In the genomic region with DNA sequence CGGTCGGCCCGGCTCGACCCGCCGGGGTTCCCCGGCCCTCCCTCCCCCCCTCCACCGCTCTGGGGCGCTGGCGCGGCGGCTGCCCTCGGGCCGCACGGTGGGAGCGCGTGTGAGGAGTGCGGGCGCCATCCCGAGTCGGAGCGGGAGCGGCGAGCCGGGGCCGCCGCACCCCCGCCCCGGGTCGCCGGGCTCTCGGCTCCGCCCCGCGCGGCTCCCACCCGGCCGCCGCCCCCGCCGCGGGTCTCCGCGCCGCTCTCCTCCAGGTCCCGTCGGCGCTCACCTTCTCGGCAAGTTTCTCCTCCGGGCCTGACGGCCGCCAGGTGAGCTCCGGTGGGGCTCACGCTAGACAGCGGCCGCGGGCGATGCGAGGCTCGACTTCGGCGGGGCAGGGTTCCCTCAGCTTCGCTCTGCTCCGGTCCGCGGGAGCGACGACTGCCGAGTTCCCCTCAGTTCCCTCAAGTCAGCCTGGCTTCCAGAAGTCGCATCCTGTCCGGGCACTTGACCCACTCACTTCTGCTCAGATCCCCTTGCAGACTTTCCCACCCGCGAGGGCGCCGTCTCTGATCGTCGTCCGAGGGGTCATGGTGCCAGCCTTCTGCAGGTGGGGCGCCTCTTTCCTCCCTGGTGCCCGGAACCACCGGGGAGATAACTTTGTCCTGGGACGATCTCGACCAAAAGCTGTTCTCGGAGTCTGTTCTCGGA, we compare ENCODE assay signal across 8 mouse cellular contexts. TPM values are rescaled to one million over a fixed set of nuclear protein-coding genes. Genes with fewer than 3 reads are reported as not detected.
DNase-seq lines count a peak whose midpoint lies in the region; ATAC-seq lines count a peak whose summit lies in the region.

No protein-coding gene starts in this region.

- H3K4me3 ChIP-seq in erythroblast, embryonic 14.5 days (replicated peaks) = peak overlapping the region; percentile 88
- peak overlapping the region; percentile 94 for H3K4me3 ChIP-seq in hindbrain, embryonic 10.5 days
- H3K4me3 ChIP-seq in liver, embryonic 12.5 days = peak overlapping the region; percentile 96

- H3K27me3 ChIP-seq in erythroblast, embryonic 14.5 days (ENCODE audit: control insufficient read depth) = no peaks in the 10 kb centered on the region
- H3K27me3 ChIP-seq in hindbrain, embryonic 10.5 days (ENCODE audit: insufficient read depth, poor library complexity, severe bottlenecking) = peaks cover 9% of the 10 kb centered on the region
- H3K27me3 ChIP-seq in liver, embryonic 12.5 days (replicated peaks) = no peaks in the 10 kb centered on the region

- DNase-seq in cerebellum, adult 9-11 months = no peak
- peak; percentile 47 for DNase-seq in hindbrain, embryonic 10.5 days (ENCODE audit: low spot score)
- DNase-seq in testis, postnatal 10 days (ENCODE audit: low spot score) = peak; percentile 67

- peaks cover 50% of the 10 kb centered on the region for H3K4me1 ChIP-seq in erythroblast, embryonic 14.5 days (ENCODE audit: control insufficient read depth)
- peaks cover 18% of the 10 kb centered on the region for H3K4me1 ChIP-seq in hindbrain, embryonic 10.5 days (replicated peaks)
- peaks cover 45% of the 10 kb centered on the region for H3K4me1 ChIP-seq in liver, embryonic 12.5 days

- H3K27ac ChIP-seq in hindbrain, embryonic 10.5 days = peak overlapping the region; percentile 93
- peak overlapping the region; percentile 95 for H3K27ac ChIP-seq in liver, embryonic 12.5 days

- under 1% methylated on average over 69 of the region's 85 CpGs for WGBS in hindbrain, embryonic 10.5 days
- under 1% methylated on average over 84 of the region's 85 CpGs for WGBS in liver, embryonic 12.5 days (ENCODE audit: insufficient replicate concordance)

- peak overlapping the region; percentile 98 for H3K9ac ChIP-seq in liver, embryonic 12.5 days

- H3K36me3 ChIP-seq in erythroblast, embryonic 14.5 days (ENCODE audit: control insufficient read depth) = peaks cover 28% of the 10 kb centered on the region
- H3K36me3 ChIP-seq in hindbrain, embryonic 10.5 days = no peaks in the 10 kb centered on the region
- 0 out of 2 replicates have a peak, but pooled peaks cover 3% of the 10 kb centered on the region for H3K36me3 ChIP-seq in liver, embryonic 12.5 days

- H3K9me3 ChIP-seq in erythroblast, embryonic 14.5 days (ENCODE audit: control insufficient read depth, low read length) = no peaks in the 10 kb centered on the region
- H3K9me3 ChIP-seq in hindbrain, embryonic 10.5 days = no peaks in the 10 kb centered on the region
- H3K9me3 ChIP-seq in liver, embryonic 12.5 days (replicated peaks) = no peaks in the 10 kb centered on the region

- H3K4me2 ChIP-seq in liver, embryonic 12.5 days = peak overlapping the region; percentile 90

- ATAC-seq in cerebellum, adult (ENCODE audit: insufficient number of reproducible peaks, low FRiP score, low TSS enrichment) = peak; percentile 53; the same call in 1 of the 2 replicates
- ATAC-seq in activated CD4-positive, CD25-positive, alpha-beta regulatory T cell, adult 4 months = peak; percentile 24
- peak; percentile 77 for ATAC-seq in liver, embryonic 12.5 days
- 0 out of 2 replicates have a peak, but pooled peaks have one; percentile 21 for ATAC-seq in monocyte, adult 5-6 weeks (replicated peaks; ENCODE audit: insufficient number of reproducible peaks, low FRiP score, low TSS enrichment, poor library complexity, severe bottlenecking)

RNA-seq across cellular contexts. Expression of a gene that starts 0.5 kb away (rescaled TPM):
- 10 to 100 TPM; 66.5 to 83.3 TPM for polyA plus RNA-seq in activated CD4-positive, CD25-positive, alpha-beta regulatory T cell, adult 4 months (2017; shearing (Covaris generic))
- polyA plus RNA-seq in erythroblast, embryonic 14.5 days (2012) = 1.2 TPM in 2 replicates
- polyA plus RNA-seq in hindbrain, embryonic 10.5 days (2016; fragmentation: Nextera tagmentation; extraction: Ambion mirVana) = 39.4 and 41.6 TPM in 2 replicates
- polyA plus RNA-seq in liver, embryonic 12.5 days (2016; fragmentation: Nextera tagmentation; extraction: Ambion mirVana) = 53.0 and 54.2 TPM in 2 replicates
- total RNA-seq in monocyte, adult 5-6 weeks (2017) = 83.5 to 103 TPM (median 93.7 TPM) in 3 replicates

RNA-seq across cellular contexts. Expression of a gene that starts 46.3 kb away (rescaled TPM):
- not detected for polyA plus RNA-seq in activated CD4-positive, CD25-positive, alpha-beta regulatory T cell, adult 4 months (2017; shearing (Covaris generic))
- not detected in 2 replicates for polyA plus RNA-seq in erythroblast, embryonic 14.5 days (2012)
- 0.10 TPM in 1 of 2 replicates, not detected in the other for polyA plus RNA-seq in hindbrain, embryonic 10.5 days (2016; fragmentation: Nextera tagmentation; extraction: Ambion mirVana)
- polyA plus RNA-seq in liver, embryonic 12.5 days (2016; fragmentation: Nextera tagmentation; extraction: Ambion mirVana) = not detected in 2 replicates
- total RNA-seq in monocyte, adult 5-6 weeks (2017) = not detected in 3 replicates

Comparison
In these comparisons a context has a peak if more than half of its experiments do, and no peak if none do; other contexts are left out.
1. ATAC-seq: peak in every context shown above with its lines; median percentile 77 in liver, embryonic 12.5 days; 53 in cerebellum, adult; 24 in activated CD4-positive, CD25-positive, alpha-beta regulatory T cell, adult 4 months; 21 in monocyte, adult 5-6 weeks.
2. RNA of a gene that starts 0.5 kb away (polyA plus RNA-seq): 66.5 to 83.3 TPM in activated CD4-positive, CD25-positive, alpha-beta regulatory T cell, adult 4 months, 53.0 to 54.2 TPM in liver, embryonic 12.5 days and 39.4 to 41.6 TPM in hindbrain, embryonic 10.5 days; 1.2 TPM in erythroblast, embryonic 14.5 days; every median in the first group is over 10 times any median in the second.
3. Peak in every context shown above with its lines, with median percentiles within 50 percentile points of each other: H3K4me3 ChIP-seq.